Mouse (Mus musculus) spleen, postnatal 36 days (tissue): ENCODE data around the gene Bcorl1.

ENCODE experiments used
- DNase-seq, 2 experiments: peaks; one replicate each; pipeline ENCODE4 v3.0.0; 2022; ENCODE audit warnings: low spot score in 2 of 2, mixed read lengths in 1 of 2

The Bcorl1 gene

GRCm38 (mm10) chrX:48441954-48442353, 100.8 kb downstream of the Bcorl1 start:
- no peak for DNase-seq

GRCm38 (mm10) chrX:48444677-48445076, 103.5 kb downstream of the Bcorl1 start:
- no peak for DNase-seq

GRCm38 (mm10) chrX:48449646-48450045, 108.5 kb downstream of the Bcorl1 start:
- DNase-seq, result no peak

- DNase-seq, result peak; percentile 44 to 45
Observed at GRCm38 (mm10) chrX:48452231-48452890, 111.2 kb downstream of the Bcorl1 start.

GRCm38 (mm10) chrX:48452931-48453673, 111.9 kb downstream of the Bcorl1 start:
- DNase-seq, result peak in 1 of 2 experiments; percentile 24

GRCm38 (mm10) chrX:48453736-48454494, 112.8 kb downstream of the Bcorl1 start:
- DNase-seq, result peak; percentile 86 to 88

DNA sequence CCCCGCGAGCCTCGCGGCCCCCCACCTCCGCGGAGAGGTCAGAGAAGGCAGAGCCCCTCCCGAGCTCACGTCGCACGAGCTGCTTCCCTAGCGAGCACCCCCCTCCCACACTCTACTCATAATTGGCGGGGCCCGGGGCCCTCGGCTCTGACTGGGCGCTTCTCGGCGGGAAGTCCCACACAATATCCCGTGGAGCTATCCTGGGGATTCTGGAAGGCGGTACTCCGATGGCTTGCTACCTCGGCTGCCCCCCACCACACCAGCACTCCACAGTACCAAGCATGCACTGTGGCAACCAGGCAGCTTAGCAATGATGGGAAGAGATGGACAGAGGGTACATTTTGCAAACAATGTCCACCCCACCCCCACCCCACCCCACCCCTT, 113.3 kb downstream of the Bcorl1 start:
- no peak for DNase-seq

DNA sequence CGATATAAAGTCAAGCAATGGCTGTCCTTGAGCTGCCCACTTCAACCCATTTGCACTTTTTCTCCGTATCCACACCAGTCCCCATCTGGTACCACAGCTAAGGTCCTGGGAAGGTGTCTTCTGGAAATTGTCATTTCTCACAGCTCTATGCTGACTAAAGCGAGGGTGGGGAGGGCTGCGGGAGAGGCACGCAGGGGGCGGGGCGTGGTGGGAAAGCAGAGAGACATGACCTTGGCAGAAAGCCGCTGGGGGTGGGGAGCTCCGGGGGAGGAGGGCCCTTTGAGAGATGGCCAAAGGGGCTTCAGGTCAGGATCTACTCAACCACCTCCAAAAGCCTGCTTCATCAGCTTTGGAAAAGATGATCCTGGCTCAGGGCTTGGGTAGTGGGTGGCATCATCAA, 113.9 kb downstream of the Bcorl1 start:
- no peak for DNase-seq

DNA sequence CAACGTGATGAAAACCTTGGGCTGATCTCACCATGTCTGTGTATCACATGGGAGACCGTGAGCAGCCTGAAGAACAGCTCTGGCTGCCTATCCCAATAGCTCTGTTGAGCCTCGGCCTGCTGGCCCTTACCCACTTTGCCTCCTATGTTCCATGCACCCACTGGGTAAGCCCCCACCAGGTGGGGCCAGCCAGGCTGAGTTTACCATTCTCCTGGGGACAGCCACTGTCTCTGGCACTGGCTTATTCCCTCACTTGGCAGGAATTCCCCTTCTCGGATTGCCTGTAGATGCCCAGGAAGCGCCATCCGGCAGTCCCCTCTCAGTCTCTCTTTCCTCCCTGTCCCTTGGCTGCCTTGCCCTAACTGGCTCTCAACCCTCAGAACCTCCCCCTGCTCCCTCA, 115.8 kb downstream of the Bcorl1 start:
- no peak for DNase-seq
